Mouse (Mus musculus) layer of hippocampus, adult 8-10 months (tissue): ENCODE measurements at regions not wholly inside any gene's neighbourhood (a gene's known extent, or its start where the extent isn't known, plus 50 kb on each side); places are given as distances from the start of the nearest gene placed in this dataset.

Source experiments
- DNase-seq, 2 experiments: peaks; one replicate each; pipeline ENCODE4 v3.0.0; 2022; ENCODE audit warnings: low spot score in 2 of 2

DNA sequence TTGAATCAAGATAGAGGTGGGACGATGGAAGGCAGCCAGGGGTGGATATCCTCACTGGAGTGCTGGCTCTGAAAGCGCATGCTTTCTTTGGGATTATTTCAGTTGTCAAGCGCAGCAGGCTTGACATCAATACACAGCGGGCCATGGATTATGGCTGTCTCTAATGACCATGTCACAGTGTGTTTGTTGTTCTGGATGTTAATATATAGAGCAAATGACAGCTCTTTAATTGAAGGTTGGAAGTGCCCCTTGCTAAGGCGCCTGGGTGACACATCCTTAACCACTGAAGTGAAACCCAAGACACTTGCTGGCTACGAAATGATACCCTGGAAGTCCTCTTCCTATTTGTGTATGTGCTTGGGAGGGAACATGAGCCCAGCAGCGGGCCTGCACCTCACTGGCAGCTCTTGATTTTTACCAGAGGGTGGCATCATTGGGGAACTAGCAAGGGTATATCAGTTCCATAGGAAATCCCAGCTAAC is 200.5 kb upstream of the Rasgrp1 start:
- no peak for DNase-seq

DNA sequence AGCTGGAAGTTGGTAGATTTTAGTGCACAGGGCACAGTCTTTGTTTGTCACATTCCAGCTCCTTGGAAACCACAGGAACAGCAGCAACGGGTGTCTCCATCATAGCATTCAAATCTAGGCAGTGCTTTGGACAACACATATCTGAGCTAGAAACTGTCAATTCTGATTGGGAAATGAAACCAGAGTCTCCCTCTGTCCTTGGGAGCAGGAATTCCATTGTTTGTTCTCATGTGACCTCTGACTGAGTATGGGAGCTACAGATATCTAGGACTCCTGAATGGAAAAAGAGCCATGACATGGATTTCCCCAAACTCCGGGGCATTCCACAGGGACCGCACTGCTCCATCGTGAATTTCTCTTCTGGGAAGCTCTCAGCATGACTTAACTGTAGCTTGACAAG is 205.5 kb upstream of the Rasgrp1 start:
- no peak for DNase-seq

DNA sequence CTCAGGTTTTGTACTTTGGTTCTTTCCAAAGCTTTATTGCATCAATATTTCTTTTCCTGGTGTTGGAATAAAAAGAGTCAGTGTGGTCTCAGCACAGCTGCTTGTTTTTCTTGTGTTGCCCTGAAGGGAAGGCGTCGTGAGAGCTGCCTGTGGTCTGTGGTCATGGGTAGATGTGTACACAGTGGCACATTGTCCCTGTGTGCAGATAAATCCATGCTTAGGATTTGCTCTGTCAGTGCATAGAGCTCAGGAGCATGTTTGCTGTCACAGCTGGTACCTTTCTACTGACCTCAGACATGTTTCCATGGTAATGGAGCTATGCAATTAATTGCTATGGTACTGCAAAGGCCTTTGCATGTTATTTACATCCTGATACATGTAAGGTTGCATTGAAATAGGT is 213.5 kb upstream of the Rasgrp1 start:
- no peak for DNase-seq

DNA sequence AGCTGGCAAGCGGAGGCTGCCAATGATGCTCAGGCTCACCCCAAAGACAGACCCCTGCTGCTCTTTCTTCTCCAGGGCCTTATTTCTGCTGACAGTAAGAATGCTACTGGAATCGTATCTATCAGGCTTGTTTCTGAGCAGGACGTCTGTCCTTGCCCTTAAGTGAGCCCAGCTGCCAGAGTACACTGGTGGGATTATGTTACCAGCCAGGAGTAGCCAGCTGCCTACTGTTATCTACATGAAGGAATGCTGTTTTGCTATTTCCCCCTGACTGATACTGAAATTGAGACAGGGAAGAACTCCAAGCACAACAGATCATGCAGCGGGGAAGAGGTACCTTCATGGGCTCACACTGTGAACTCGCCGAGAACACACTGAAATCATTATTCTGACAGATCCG is 228.2 kb upstream of the Rasgrp1 start:
- DNase-seq, result no peak

DNA sequence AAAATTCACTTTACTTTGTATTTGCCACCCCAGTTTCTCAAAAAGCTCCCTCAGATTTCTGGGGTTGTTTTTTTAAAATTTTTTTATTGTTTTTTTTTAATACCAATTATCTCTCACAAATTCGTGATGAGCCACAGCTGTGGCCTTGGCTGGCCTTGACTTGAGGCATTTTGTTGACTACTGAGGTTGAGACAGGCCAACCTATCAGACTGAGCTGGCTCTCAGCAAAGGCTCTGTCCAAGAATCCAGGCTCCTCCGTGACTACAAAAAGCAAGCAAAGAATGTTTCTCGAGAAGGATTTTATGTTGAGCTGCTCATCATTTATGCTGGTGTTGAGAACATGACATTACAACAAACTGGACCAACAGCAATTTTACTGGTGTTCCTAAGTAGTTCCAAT is 244.6 kb upstream of the Rasgrp1 start:
- no peak for DNase-seq

DNA sequence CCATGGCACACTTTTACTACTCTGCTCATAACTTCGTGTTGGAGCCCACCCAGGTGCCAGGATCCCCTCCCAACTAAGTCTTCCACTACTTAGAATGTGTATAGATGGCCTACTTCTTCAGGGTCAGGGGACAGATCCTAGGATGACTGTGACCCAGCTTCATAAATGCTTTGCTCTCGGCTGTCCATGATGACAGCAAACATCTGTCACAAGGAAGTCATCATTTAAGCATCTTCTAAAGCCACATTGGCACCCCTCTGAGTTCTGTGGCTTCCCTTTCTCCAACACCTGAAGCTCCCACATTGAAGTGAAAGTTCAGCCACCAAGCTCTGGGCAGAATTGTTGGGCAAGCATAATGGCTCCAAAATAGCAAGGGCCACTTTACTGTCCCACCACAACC is 252.2 kb upstream of the Rasgrp1 start:
- DNase-seq, result no peak

DNA sequence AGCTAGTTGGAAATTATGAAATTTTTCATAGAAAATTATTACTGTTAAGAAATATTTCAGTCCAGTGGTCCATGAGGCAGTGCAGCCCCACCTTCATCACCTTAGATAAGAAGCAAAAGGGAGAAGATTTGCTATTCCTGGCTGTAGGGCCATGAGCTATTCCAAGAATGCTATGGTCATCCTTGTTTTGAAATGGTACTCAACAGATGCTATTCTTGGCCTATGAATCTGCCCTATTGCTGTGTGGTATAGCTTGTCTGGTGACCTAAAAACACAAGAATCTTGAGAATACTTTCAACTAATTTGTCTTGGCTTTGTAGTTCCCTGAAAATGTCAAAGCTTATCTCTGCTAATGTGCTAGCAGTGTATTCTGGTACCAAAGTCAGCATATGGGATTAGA is 254.8 kb upstream of the Rasgrp1 start:
- DNase-seq, result no peak

DNA sequence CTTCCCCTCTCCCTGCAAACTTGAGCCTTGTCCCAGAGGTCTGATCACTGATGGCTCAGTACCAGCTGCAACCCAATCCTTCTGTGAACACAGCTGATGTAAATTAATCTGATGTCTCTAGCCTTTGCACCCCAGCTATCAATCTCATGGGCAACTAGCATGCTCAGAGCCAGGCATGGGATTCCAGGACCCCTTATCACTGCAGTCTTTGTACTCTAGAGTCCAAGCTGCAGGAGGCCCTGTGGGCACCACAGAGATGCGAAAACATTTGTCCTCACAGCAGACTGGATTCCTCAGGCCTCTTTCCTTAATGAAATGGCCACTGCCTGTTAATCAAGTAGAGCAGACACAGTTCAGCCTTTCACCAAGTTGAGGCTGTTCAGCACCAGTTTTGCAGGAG is 272.0 kb upstream of the Rasgrp1 start:
- DNase-seq, result no peak

DNA sequence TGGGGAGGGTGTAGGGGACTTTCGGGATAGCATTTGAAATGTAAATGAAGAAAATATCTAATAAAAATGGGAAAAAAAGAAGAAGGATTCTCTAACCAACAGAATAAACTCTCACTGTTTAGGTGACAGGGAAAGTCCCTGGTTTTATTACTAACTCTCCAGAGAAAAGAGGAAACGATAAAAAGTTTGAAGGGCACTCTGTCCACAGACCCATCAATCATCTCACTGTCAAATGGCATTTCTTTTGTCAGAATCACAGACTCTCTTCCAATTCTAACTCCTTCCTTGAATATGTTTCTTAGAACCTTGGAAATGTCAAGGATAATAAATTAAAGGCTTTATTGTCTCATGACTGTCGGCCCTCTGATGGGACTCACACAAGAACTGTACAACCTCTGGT is 275.3 kb upstream of the Rasgrp1 start:
- no peak for DNase-seq

DNA sequence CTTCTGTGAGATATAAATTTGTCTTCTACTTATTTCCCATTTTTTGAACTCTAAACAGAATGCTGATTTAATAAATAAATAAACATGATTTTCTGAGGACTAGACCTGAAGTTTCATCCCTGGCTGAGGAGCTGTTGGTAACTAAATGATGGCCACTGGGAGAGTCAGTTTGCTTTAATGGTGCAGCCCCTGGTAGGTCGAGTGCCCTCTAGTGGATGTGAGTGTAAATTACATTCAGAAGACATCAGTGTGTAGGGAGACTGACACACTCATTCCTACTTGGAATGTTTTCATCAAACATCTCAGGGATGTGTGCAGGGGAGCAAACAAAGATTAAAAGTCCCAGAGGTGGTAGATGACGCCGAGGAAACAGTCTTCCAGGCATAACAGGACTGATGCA is 281.2 kb upstream of the Rasgrp1 start:
- peak in 1 of 2 experiments; percentile 4 for DNase-seq

DNA sequence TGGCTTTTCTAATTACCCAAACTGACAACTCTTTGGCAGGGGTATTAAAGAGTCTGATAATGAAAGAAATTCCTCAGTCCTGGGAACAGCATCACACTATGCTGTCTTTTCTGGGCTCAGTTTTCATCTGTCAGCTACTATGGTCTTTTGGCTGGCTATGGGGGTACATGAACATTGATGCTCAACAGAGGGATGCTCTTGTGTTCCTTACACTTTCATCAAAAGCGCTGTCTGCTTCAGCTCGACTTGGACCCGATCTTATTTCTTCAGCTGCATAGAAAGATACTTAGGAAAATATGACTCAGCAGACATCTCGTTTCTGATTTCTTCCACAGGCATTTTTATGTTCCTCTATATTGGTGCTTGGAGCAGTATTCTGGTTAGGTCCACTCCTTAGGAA is 292.1 kb upstream of the Rasgrp1 start:
- DNase-seq, result no peak

DNA sequence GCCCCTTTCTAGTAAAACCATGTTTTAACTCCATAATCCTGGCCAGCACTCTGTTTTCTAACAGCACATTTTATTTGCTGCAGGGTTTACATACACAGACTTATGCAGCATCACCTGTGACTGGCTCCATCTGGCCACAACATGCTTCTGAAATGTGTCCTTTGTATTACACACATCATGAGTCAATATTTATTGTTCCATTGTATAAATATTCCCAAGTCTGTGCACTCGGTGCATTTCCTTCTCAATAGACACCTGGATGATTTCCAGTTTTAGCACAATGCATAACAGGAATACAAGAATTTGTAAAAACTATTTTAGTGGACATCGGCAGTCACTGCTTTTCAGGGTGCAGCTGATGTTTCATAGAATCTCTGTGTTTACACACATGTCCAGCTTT is 294.6 kb upstream of the Rasgrp1 start:
- no peak for DNase-seq

DNA sequence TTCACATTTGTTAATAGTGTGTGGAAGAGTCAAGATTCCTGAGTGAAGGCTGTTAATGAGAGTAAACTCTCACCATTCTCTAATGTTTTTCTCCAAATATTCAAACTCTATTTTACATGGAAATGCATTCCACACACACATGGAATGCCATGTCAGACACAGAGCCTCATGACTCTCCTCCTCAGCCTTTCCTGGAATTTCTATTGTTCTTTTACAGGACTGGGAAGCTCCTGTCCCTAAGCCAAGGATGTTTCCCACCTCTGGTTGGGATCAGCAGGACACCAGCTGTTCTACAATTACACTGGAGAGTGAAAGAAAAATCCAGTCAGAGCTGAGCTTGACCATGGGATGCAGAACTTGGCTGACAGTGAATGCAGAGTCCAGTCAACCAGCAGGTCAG is 309.3 kb upstream of the Rasgrp1 start:
- DNase-seq, result no peak

DNA sequence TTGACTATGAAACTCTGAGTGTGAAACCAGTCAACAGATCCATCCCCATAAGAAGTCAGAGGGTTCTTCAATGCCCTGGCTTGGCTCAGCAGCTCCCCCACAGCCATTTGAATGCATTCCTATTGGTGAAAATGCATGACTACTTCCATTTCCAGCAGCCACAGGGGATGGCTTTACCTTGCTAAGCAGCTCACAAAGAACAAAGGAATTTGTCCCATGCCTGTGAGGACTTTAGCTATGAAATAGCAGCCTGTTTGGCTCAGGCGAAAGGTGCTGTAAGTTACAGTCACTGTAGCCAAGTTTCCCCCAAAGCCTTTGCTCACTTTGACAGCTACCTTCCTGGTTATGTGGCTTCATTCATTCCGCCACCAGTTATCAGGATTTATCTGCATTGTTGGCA is 309.8 kb upstream of the Rasgrp1 start:
- no peak for DNase-seq

DNA sequence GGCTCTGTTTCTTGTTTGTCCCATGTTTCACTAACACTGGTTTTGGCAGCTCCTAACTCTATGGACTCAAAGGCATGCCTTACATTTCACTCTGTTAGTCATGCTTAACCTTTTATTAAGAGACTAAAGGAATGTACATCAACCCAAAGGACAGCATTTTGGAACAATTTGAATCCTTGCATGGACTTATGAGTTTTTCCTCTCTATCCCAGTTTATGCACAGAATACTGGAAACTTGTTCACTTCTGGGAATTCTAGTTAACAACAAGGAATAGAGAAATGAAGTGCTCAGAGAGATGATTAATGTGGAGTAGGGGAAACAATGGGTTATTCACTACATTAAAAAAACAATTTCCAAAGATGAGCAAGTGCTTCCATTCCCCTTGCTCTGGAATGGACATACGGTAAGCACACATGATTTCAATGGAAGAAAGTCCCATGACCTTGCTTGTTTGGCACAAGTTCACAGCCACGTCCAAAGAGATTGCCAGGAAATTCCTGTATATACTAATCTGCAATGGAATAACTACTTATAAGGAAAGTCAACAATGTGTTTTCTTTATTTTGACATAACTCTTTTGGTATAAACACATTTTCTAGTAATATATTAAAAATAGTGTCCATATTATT is 313.9 kb upstream of the Rasgrp1 start:
- DNase-seq, result no peak

DNA sequence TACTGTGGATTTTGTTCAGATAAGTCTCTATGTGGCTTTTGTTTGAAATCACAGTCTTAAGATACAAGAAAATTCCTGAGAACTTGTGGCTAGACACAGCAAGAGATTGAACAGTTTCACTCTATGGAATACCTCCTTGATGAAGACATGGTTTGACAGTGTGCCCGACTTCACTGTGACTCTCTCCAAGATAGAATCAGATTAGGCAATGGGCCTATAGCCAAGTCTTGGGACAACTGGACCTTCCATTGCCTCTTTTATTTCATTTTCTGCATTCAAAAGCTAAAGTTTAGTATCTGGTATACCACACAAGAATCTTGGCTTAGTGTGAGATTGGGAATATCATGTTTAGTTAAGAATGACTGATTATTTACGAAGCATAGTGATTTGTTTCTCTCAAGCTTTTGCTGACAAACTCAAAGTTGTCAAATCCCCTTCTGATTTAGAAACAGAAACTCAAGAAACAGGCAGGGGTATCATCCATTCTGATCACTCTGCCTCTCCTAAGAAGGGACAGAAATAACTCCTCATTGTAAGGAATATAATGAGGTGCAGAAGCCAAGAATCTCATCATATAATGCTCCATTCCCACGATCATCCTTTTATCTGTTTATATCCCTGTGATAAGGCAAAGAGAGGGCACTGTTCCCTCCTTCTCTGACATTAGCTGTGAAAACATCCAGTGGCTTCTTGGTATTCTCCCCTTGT is 317.6 kb upstream of the Rasgrp1 start:
- DNase-seq, result no peak

DNA sequence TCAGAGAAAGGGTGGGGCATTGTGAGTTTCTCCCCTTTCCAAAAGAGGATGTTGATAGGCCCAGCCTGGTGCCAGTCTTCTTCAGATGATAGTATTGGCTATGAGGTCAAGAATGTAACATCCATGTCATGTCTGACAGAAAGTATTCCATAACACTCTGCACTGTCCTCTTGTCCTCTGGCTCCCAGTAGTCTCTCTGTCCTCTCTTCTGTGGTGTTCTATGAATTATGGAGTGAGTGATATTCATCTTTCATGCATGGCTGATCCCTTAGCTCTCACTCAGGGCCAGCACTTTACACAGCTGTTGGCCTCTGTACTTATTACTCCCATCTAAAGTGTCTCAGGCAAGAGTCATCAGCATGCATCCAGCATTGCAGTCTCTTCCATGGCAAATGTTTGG is 319.9 kb upstream of the Rasgrp1 start:
- no peak for DNase-seq

DNA sequence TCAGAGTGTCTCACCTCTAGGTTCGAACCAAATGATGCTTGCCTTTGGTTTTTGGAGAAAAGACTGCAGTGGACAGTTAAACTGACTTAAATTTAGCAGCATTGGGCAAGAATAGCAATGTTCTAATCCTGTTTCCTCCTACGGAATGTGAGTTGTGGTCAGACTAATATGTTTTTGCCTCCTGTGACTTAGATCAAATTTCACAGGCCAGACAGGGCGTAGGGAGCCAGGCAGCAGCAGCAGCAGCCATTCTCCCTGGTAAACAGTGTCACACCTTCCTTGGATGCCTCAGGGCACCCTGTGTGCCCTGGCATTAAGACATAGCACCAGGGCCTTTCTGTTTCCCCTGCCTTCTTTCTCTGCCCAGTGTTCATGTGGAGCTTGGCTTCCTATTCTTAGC is 323.7 kb upstream of the Rasgrp1 start:
- no peak for DNase-seq

DNA sequence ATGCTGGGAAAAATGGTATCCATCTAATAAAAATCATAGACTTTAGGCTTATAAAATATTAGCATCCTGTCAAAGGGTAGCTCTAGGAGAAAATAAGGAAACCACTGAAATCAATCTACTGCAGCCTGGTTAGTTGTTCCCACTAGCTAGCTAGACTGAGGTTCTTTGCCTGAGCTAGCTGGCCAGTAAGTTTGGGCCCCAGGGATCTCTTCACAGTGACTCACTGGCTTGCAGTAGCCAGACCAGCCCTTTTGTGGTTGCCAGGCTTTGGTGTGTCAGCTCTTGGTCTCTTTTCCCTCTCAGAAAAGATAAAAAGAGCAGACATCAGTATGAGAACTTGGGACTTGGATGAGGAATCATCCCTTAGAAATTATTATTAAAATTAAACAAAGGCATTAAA is 325.3 kb upstream of the Rasgrp1 start:
- DNase-seq, result no peak

DNA sequence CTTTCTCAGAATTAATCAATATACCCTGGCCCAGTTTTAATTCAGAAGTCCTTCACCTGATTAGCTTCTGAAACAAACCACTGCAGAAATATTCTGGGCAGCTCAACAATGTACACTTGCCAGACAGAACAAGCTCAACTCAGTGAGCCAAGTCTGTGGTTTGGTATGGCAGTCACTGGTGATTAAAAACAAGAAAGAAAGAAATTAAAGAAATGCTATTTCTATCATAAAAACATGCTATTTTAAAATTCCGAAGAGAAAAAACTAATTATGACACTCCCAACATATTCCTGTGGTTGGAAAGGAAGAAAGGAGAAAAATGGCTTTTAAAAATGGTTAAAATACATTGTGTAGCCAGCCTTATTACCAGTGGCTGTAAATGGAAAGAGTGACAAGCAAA is 332.1 kb upstream of the Rasgrp1 start:
- DNase-seq, result no peak

DNA sequence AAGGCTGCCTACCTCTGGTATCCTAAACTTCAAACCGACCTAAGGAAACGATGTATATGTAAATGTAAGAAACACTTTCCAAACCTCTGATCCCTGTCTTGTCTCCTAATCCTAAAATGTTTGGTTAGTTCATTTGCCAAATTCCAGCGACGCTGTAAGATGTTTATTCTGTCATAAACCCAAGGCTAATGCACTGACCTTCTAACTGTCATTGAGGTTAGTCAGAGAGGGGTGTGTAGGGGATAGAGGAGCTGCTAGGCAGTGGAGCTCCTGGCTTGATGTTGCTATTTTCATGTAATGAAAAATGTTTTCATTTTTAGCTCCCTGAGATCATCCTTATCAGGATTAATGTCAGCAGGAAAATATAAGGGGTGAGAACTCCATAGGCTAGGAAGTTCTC is 335.8 kb upstream of the Rasgrp1 start:
- DNase-seq, result no peak

DNA sequence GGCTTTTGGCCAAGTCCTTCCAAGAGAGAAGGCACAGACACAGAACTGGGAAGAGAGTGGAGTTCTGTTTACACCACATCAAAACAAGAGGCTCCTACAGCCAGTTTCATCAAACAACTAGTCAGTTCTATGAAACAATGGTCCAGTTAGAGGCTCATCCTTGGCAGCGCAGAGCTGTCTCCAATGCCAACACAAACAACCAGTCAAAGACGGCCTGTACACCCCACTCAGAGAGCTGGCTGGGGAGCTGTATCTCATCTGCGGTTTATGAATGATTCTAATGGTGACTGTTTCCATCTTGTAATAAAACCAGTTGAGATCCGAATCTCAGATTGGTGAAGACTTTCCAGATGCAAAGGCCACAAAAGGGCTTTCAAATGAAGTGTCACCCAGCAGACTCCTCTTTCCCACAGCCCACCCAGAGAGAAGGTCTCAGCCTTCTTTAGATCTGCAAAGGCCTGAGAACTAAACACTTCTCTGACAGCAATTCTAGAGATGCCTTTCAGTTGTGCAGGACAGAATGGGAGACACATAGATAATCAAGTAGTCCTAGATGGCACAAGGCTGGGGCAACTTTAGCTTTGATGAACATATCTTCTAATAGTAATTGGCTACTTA is 343.1 kb upstream of the Rasgrp1 start:
- peak; percentile 21 to 22 for DNase-seq

DNA sequence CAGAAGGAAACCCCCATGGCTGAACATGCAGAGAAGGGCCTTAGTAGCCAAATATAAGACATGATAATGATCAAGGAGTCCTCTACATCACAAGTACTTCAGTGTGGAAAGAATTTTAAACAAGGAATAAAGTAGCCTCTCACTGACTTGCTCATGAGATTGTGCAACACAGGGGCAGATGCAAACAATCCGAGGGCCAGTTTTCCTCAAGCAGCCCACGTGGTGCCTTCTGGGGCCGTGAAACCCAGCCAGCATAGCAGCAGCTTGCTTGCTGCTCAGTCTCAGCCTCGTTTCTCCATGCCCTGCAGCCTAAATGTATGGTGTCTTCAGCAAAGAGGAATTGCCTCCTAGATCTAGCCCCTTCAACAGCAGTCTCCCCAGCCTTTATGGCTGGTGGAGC is 350.7 kb upstream of the Rasgrp1 start:
- DNase-seq, result peak in 1 of 2 experiments; percentile 6
